Mouse (Mus musculus): ENCODE results near the gene Card19.

- TF ChIP-seq GATA1 (IDR thresholded peaks at IDR 0.05; ENCODE audit: borderline replicate concordance, low read length), result no peak
- TF ChIP-seq FLI1 (IDR thresholded peaks at IDR 0.05; ENCODE audit: low read length), result no peak
Measured at GRCm38 (mm10) chr13:49193650-49194049, 22.2 kb downstream of the Card19 start.

Measured in megakaryocyte, embryonic 14.5 days (primary cell).